Mouse (Mus musculus) intestine, embryonic 16.5 days (tissue): ENCODE measurements around the gene Tmem129. TPM values are rescaled to one million over a fixed set of nuclear protein-coding genes. Genes with fewer than 3 reads are reported as not detected.
A peak's percentile ranks its signal among the peaks of the same experiment; 100 is the strongest.

Experiments used
- ATAC-seq: fragments of 200-750 bp; cut with Nextera tagmentation; 2 replicates; pipeline ENCODE4 v1.8.0; 2017; ENCODE audit warnings: moderate TSS enrichment, moderate library complexity
- H3K27ac ChIP-seq: fragments of 300-500 bp; sonication (generic); 2 replicates; pipeline ENCODE4 v1.5.1; 2014; ENCODE audit warnings: mild to moderate bottlenecking, low read length
- H3K27me3 ChIP-seq: fragments of 300-500 bp; sonication (generic); replicated peaks from 2 replicates; pipeline ENCODE4 v1.6.1; 2014; ENCODE audit warnings: low read length, control low read depth, mixed read lengths; ENCODE audit not compliant: control insufficient read depth, insufficient read depth
- H3K36me3 ChIP-seq: fragments of 300-500 bp; sonication (generic); 2 replicates; pipeline ENCODE4 v1.6.1; 2014; ENCODE audit warnings: low read length, control low read depth; ENCODE audit not compliant: control insufficient read depth, insufficient read depth
- H3K4me1 ChIP-seq: fragments of 300-500 bp; sonication (generic); 2 replicates; pipeline ENCODE4 v1.6.1; 2014; ENCODE audit warnings: low read length, control low read depth, mixed read lengths; ENCODE audit not compliant: control insufficient read depth, insufficient read depth
- H3K4me2 ChIP-seq: fragments of 300-500 bp; sonication (generic); 2 replicates; pipeline ENCODE4 v1.6.1; 2014; ENCODE audit warnings: low read depth, low read length, control low read depth
- H3K4me3 ChIP-seq: fragments of 300-500 bp; sonication (generic); 2 replicates; pipeline ENCODE4 v1.5.1; 2014; ENCODE audit warnings: mild to moderate bottlenecking, low read length
- H3K9ac ChIP-seq: fragments of 300-500 bp; sonication (generic); 2 replicates; pipeline ENCODE4 v1.6.1; 2014; ENCODE audit warnings: low read depth, low read length
- H3K9me3 ChIP-seq: fragments of 300-500 bp; sonication (generic); 2 replicates; pipeline ENCODE4 v1.6.1; 2016; ENCODE audit warnings: low read length, control low read depth; ENCODE audit not compliant: control insufficient read depth
- whole genome bisulfite sequencing: fragments of 180-500 bp; shearing (Covaris S2); extraction: QIAGEN DNeasy Blood & Tissue Kit; methylation state at CpG from one replicate; pipeline ENCODE4 v1.1.7; 2014; 5-methylcytosine and 5-hydroxymethylcytosine counted together
- polyA plus RNA-seq: library from polyadenylated mRNA; unstranded; fragments of >200 nt; fragmentation: Nextera tagmentation; extraction: Ambion mirVana; gene quantifications from 2 replicates; pipeline ENCODE4 v1.2.1, GENCODE M21; 2015

Gene Tmem129
- polyA plus RNA-seq, 1 experiment from 2014 or later = 36.9 TPM

- Histone ChIP-seq H3K27ac (no peak overlapping the region), H3K27me3 (no peaks in the 10 kb centered on the region), H3K4me2 (no peak overlapping the region)
Measured at GRCm38 (mm10) chr5:33697947-33698512, 39.8 kb upstream of the Tmem129 start.

DNA sequence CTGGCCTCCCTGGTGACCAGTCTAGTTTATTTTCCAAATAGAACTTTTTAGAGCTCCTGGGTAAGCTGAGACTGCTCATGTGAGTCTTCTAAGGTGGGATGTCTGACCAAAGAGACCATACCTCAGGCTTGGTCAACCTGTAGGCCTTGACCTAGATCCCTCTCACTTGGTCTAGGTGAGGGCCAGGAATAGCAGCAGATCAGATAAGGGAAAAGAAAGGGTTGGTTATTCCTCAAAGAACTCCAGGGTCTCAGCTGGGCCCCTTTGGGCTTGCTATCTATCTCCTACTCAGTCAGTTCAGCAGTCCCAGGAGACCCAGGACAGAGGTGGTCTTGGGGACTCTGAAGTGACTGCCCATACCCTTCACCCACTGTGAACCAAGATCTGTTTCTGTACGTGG, 39.3 kb upstream of the Tmem129 start:
- H3K36me3 ChIP-seq = no peaks in the 10 kb centered on the region
- H3K4me2 ChIP-seq = no peak overlapping the region
- no peak overlapping the region for H3K27ac ChIP-seq
- WGBS = 74% methylated on average over 1 of the region's 1 CpGs
- no peak for ATAC-seq
- no peak overlapping the region for H3K9ac ChIP-seq
- H3K27me3 ChIP-seq = no peaks in the 10 kb centered on the region
- no peaks in the 10 kb centered on the region for H3K9me3 ChIP-seq
- peaks cover 37% of the 10 kb centered on the region for H3K4me1 ChIP-seq
- no peak overlapping the region for H3K4me3 ChIP-seq

More at GRCm38 (mm10) chr5:33697947-33698512, 39.8 kb upstream of the Tmem129 start:
- H3K9ac ChIP-seq = 0 out of 2 replicates have a peak overlapping the region, but pooled peaks have one; percentile 12
- no peaks in the 10 kb centered on the region for H3K9me3 ChIP-seq
- WGBS = 37% methylated on average over 13 of the region's 13 CpGs
- no peak for ATAC-seq
- no peaks in the 10 kb centered on the region for H3K36me3 ChIP-seq
- peaks cover 32% of the 10 kb centered on the region for H3K4me1 ChIP-seq
- no peak overlapping the region for H3K4me3 ChIP-seq

DNA sequence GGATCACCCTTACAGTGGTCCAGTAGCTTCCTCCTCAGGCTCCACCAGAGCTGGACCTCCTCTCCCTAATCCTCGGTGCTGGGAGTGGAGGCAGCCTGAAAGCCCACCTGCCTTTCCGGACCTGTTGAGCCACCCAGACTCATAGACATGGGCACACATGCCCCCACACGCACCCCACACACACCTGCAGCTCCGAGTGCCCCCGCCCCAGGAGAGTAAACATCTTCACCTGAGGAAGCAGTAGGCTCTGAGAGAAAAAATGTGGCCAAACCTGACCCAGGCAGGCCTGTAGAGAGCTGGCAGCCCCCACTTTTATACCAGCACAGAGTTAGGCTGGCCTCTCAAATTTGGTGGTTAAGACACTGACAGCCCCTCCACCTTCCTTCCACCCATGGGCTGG, 38.2 kb upstream of the Tmem129 start:
- ATAC-seq = peak; percentile 4; the same call in 1 of the 2 replicates
- WGBS = 57% methylated on average over 5 of the region's 5 CpGs
- Histone ChIP-seq H3K36me3 (no peaks in the 10 kb centered on the region), H3K9me3 (no peaks in the 10 kb centered on the region), H3K27me3 (no peaks in the 10 kb centered on the region), H3K27ac (peak overlapping the region; percentile 45), H3K4me3 (no peak overlapping the region), H3K4me1 (peaks cover 45% of the 10 kb centered on the region), H3K4me2 (no peak overlapping the region), H3K9ac (no peak overlapping the region)

GRCm38 (mm10) chr5:33695718-33696121, 37.5 kb upstream of the Tmem129 start:
- WGBS = 6% methylated on average over 24 of the region's 24 CpGs
- H3K4me3 ChIP-seq = peak overlapping the region; percentile 53
- peaks cover 45% of the 10 kb centered on the region for H3K4me1 ChIP-seq
- H3K27me3 ChIP-seq = no peaks in the 10 kb centered on the region
- peak overlapping the region; percentile 45 for H3K27ac ChIP-seq
- H3K9ac ChIP-seq = peak overlapping the region; percentile 78
- H3K9me3 ChIP-seq = no peaks in the 10 kb centered on the region
- H3K36me3 ChIP-seq = no peaks in the 10 kb centered on the region
- peak overlapping the region; percentile 96 for H3K4me2 ChIP-seq
- peak; percentile 39 for ATAC-seq

DNA sequence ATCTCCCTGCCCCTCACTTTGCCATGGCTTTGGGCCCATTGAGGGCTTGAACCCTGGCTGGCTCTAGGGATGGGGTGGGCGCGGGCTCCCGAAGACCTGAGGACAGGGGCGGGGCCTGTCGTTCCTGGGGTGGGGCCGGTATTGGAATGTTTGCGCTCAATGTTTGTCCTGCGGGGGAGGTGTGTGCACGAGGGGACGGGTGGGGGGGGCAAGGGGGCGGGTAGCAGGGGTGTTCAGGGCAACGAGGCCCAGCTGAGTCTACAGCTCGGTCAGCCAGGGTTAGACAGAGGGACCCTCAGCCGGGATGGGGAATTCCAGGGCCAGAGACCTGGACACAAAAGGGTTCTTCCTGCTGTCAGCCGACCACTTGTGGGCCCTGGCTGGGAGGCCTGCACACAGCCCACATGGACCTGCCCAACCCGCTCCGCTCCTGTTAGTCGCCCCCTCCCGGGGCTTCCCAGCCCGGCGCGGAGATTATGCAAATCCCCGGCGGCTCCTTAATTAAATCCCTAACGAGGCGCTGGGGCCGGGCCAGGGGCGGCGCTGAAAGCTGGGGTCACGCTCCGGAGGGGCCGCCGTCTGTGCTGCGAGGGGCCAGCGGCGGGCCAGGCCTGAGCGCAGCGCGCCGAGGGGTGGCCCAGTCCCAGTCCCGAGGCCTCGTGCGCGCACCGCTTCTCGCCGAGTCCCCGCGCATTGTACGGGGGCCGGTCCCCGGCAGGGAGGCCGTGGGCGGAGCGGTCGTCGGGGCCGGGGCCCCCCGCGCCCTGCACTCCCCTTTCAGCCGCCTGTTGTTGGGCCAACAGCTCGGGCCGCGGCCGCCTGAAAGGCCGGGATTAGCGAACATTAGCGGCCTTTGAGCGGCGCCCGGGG, 36.9 kb upstream of the Tmem129 start:
- Histone ChIP-seq H3K36me3 (no peaks in the 10 kb centered on the region), H3K4me3 (peak overlapping the region; percentile 53), H3K4me1 (peaks cover 41% of the 10 kb centered on the region), H3K4me2 (peak overlapping the region; percentile 96), H3K9me3 (no peaks in the 10 kb centered on the region), H3K27ac (peak overlapping the region; percentile 29; the same call in 1 of the 2 replicates), H3K27me3 (no peaks in the 10 kb centered on the region), H3K9ac (peak overlapping the region; percentile 78)
- WGBS = 4% methylated on average over 62 of the region's 71 CpGs
- ATAC-seq = peak; percentile 54

DNA sequence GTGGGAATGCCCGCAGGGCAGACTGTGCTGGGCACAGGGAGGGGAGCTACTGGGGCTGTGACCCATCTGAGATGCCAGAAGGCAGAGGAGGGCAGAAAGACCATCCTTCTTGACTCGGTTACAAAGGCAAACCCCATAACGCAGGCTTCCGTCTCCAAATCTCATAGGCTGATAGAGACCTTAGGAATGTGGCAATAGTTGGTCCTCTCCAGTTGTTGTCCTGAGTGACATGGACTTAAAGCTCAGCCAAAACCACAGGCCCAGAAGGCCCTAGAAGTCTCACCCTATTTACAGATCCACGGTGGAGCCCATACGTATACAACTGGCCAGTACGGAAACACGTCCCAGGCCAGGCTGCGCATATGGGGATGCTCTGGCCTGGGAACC, 36.2 kb upstream of the Tmem129 start:
- no peak overlapping the region for H3K4me3 ChIP-seq
- H3K4me2 ChIP-seq = 0 out of 2 replicates have a peak overlapping the region, but pooled peaks have one; percentile 96
- ATAC-seq = peak; percentile 10; the same call in 1 of the 2 replicates
- no peaks in the 10 kb centered on the region for H3K36me3 ChIP-seq
- no peaks in the 10 kb centered on the region for H3K27me3 ChIP-seq
- H3K9me3 ChIP-seq = no peaks in the 10 kb centered on the region
- WGBS = 71% methylated on average over 9 of the region's 9 CpGs
- peaks cover 44% of the 10 kb centered on the region for H3K4me1 ChIP-seq
- H3K9ac ChIP-seq = peak overlapping the region; percentile 78; the same call in 1 of the 2 replicates
- H3K27ac ChIP-seq = no peak overlapping the region

DNA sequence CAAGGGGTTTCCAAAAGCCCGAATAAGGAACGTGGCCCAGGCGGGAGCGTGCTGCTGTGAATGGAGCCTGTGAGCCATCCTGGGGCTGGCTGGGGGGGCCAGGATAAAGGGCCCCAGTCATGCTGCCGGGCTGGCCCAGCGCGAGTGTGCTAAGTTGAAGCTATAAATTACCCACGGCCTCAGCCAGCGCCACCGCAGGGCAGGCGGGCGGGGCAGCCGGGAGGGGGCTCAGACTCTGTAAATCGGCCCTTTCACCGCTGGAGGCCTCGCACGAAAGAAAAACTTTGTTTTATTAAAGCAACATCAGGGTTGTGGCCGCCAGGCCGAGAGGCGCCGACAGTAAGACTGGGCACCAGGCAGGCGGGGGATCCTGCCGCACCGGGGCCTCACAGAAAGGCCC, 34.2 kb upstream of the Tmem129 start:
- H3K4me1 ChIP-seq = peaks cover 44% of the 10 kb centered on the region
- peak overlapping the region; percentile 56 for H3K27ac ChIP-seq
- 5% methylated on average over 24 of the region's 24 CpGs for WGBS
- peak overlapping the region; percentile 49 for H3K4me2 ChIP-seq
- no peaks in the 10 kb centered on the region for H3K36me3 ChIP-seq
- H3K9ac ChIP-seq = peak overlapping the region; percentile 65
- H3K9me3 ChIP-seq = no peaks in the 10 kb centered on the region
- H3K4me3 ChIP-seq = peak overlapping the region; percentile 21
- peak; percentile 51 for ATAC-seq
- H3K27me3 ChIP-seq = no peaks in the 10 kb centered on the region

GRCm38 (mm10) chr5:33689852-33690645, 31.8 kb upstream of the Tmem129 start:
- 79% methylated on average over 11 of the region's 11 CpGs for WGBS
- H3K4me2 ChIP-seq = no peak overlapping the region
- H3K36me3 ChIP-seq = no peaks in the 10 kb centered on the region
- no peak for ATAC-seq
- no peaks in the 10 kb centered on the region for H3K27me3 ChIP-seq
- no peak overlapping the region for H3K9ac ChIP-seq
- no peak overlapping the region for H3K4me3 ChIP-seq
- H3K27ac ChIP-seq = no peak overlapping the region
- H3K9me3 ChIP-seq = no peaks in the 10 kb centered on the region
- H3K4me1 ChIP-seq = peaks cover 32% of the 10 kb centered on the region
